8 mouse cellular contexts compared by ENCODE assay signal in genomic region chr16:93686945-93687344, GRCm38 (mm10). TPM values are rescaled to one million over a fixed set of nuclear protein-coding genes. Genes with fewer than 3 reads are reported as not detected.
DNase-seq lines count a peak whose midpoint lies in the region; ATAC-seq lines count a peak whose summit lies in the region.

No protein-coding gene starts in this region.

- WGBS in liver, embryonic 12.5 days (ENCODE audit: insufficient replicate concordance): 34% methylated on average over 5 of the region's 5 CpGs
- 43% methylated on average over 5 of the region's 5 CpGs for WGBS in liver, embryonic 11.5 days
- 49% methylated on average over 5 of the region's 5 CpGs for WGBS in heart, embryonic 16.5 days

- peaks cover 15% of the 10 kb centered on the region for H3K4me1 ChIP-seq in liver, embryonic 12.5 days
- peaks cover 11% of the 10 kb centered on the region for H3K4me1 ChIP-seq in liver, embryonic 11.5 days (replicated peaks; ENCODE audit: control insufficient read depth, insufficient read depth, low read length)
- H3K4me1 ChIP-seq in heart, embryonic 16.5 days (ENCODE audit: control insufficient read depth, insufficient read depth, low read length): peaks cover 14% of the 10 kb centered on the region

- H3K27me3 ChIP-seq in liver, embryonic 12.5 days (replicated peaks): peaks cover 52% of the 10 kb centered on the region
- H3K27me3 ChIP-seq in liver, embryonic 11.5 days (replicated peaks; ENCODE audit: control insufficient read depth, insufficient read depth, low read length): peaks cover 40% of the 10 kb centered on the region
- peaks cover 30% of the 10 kb centered on the region for H3K27me3 ChIP-seq in heart, embryonic 16.5 days (ENCODE audit: control insufficient read depth, insufficient read depth, low read length)

- H3K9me3 ChIP-seq in liver, embryonic 12.5 days (replicated peaks): peaks cover 4% of the 10 kb centered on the region
- no peaks in the 10 kb centered on the region for H3K9me3 ChIP-seq in liver, embryonic 11.5 days (ENCODE audit: control insufficient read depth, low read length)
- no peaks in the 10 kb centered on the region for H3K9me3 ChIP-seq in heart, embryonic 16.5 days (replicated peaks; ENCODE audit: control insufficient read depth, low read length)

- H3K9ac ChIP-seq in liver, embryonic 12.5 days: no peak overlapping the region
- H3K9ac ChIP-seq in liver, embryonic 11.5 days (ENCODE audit: low read depth, low read length): no peak overlapping the region
- no peak overlapping the region for H3K9ac ChIP-seq in heart, embryonic 16.5 days (ENCODE audit: low read length)

- H3K36me3 ChIP-seq in liver, embryonic 12.5 days: no peaks in the 10 kb centered on the region
- no peaks in the 10 kb centered on the region for H3K36me3 ChIP-seq in liver, embryonic 11.5 days (ENCODE audit: control insufficient read depth, insufficient read depth, low read length)
- H3K36me3 ChIP-seq in heart, embryonic 16.5 days (ENCODE audit: control insufficient read depth, insufficient read depth): no peaks in the 10 kb centered on the region

- ATAC-seq in liver, embryonic 12.5 days: no peak
- no peak for ATAC-seq in liver, embryonic 11.5 days (replicated peaks; ENCODE audit: low FRiP score)
- ATAC-seq in heart, embryonic 16.5 days (replicated peaks; ENCODE audit: extremely low read depth, insufficient read depth, low FRiP score): no peak
- peak; percentile 24 for ATAC-seq in megakaryocyte-erythroid progenitor cell, adult 5-6 weeks (replicated peaks; ENCODE audit: low FRiP score, low TSS enrichment, poor library complexity, severe bottlenecking)

- no peak overlapping the region for H3K4me3 ChIP-seq in liver, embryonic 12.5 days
- no peak overlapping the region for H3K4me3 ChIP-seq in liver, embryonic 11.5 days (ENCODE audit: low read depth, low read length)
- peak overlapping the region; percentile 21; the same call in 1 of the 2 replicates for H3K4me3 ChIP-seq in heart, embryonic 16.5 days (ENCODE audit: low read length)

- H3K4me2 ChIP-seq in liver, embryonic 12.5 days: peak overlapping the region; percentile 36
- no peak overlapping the region for H3K4me2 ChIP-seq in liver, embryonic 11.5 days
- H3K4me2 ChIP-seq in heart, embryonic 16.5 days (ENCODE audit: low read depth, low read length): peak overlapping the region; percentile 36

- DNase-seq in liver, embryonic 11.5 days (ENCODE audit: low spot score): no peak
- DNase-seq in T-cell, adult 2 months (ENCODE audit: low spot score): peak; percentile 8
- no peak for DNase-seq in layer of hippocampus, postnatal 36 days
- DNase-seq in thymus, adult 18-20 months: no peak
- DNase-seq in testis, postnatal 14 days (ENCODE audit: low spot score): no peak

- H3K27ac ChIP-seq in liver, embryonic 12.5 days: no peak overlapping the region
- no peak overlapping the region for H3K27ac ChIP-seq in liver, embryonic 11.5 days (ENCODE audit: low read depth, low read length)
- no peak overlapping the region for H3K27ac ChIP-seq in heart, embryonic 16.5 days (ENCODE audit: low read length)

RNA-seq across cellular contexts. Expression of gene Cbr3, which starts 3.9 kb away (rescaled TPM):
- polyA plus RNA-seq in liver, embryonic 12.5 days (2016; fragmentation: Nextera tagmentation; extraction: Ambion mirVana): 0.11 and 0.37 TPM in 2 replicates
- 0.16 and 0.33 TPM in 2 replicates for polyA plus RNA-seq in liver, embryonic 11.5 days (2014; fragmentation: Nextera tagmentation; extraction: Ambion mirVana)
- 0.98 and 1.0 TPM in 2 replicates for polyA plus RNA-seq in heart, embryonic 16.5 days (2015; fragmentation: Nextera tagmentation; extraction: Ambion mirVana)
- 1.5 TPM in 1 of 2 replicates, not detected in the other for total RNA-seq in megakaryocyte-erythroid progenitor cell, adult 5-6 weeks (2014; fragmentation: Nextera tagmentation)
- not detected in 2 replicates for total RNA-seq in megakaryocyte-erythroid progenitor cell, adult 5-6 weeks (2017)
- total RNA-seq in layer of hippocampus, postnatal 36 days (2021): 10 to 100 TPM; 18.2 to 19.8 TPM

RNA-seq across cellular contexts. Expression of gene Dop1b, which starts 24.8 kb away (rescaled TPM):
- polyA plus RNA-seq in liver, embryonic 12.5 days (2016; fragmentation: Nextera tagmentation; extraction: Ambion mirVana): 10.5 and 12.8 TPM in 2 replicates
- 18.1 and 19.1 TPM in 2 replicates for polyA plus RNA-seq in liver, embryonic 11.5 days (2014; fragmentation: Nextera tagmentation; extraction: Ambion mirVana)
- 8.4 and 10.3 TPM in 2 replicates for polyA plus RNA-seq in heart, embryonic 16.5 days (2015; fragmentation: Nextera tagmentation; extraction: Ambion mirVana)
- 38.8 and 63.3 TPM in 2 replicates for total RNA-seq in megakaryocyte-erythroid progenitor cell, adult 5-6 weeks (2014; fragmentation: Nextera tagmentation)
- 9.1 and 17.6 TPM in 2 replicates for total RNA-seq in megakaryocyte-erythroid progenitor cell, adult 5-6 weeks (2017)
- total RNA-seq in layer of hippocampus, postnatal 36 days (2021): 100 to 1,000 TPM; 104 to 114 TPM

RNA-seq across cellular contexts. Expression of gene Gm5678, which starts 59.0 kb away (rescaled TPM):
- not detected in 2 replicates for polyA plus RNA-seq in liver, embryonic 12.5 days (2016; fragmentation: Nextera tagmentation; extraction: Ambion mirVana)
- not detected in 2 replicates for polyA plus RNA-seq in liver, embryonic 11.5 days (2014; fragmentation: Nextera tagmentation; extraction: Ambion mirVana)
- polyA plus RNA-seq in heart, embryonic 16.5 days (2015; fragmentation: Nextera tagmentation; extraction: Ambion mirVana): not detected in 2 replicates
- not detected in 2 replicates for total RNA-seq in megakaryocyte-erythroid progenitor cell, adult 5-6 weeks (2014; fragmentation: Nextera tagmentation)
- total RNA-seq in megakaryocyte-erythroid progenitor cell, adult 5-6 weeks (2017): not detected in 2 replicates
- 1 to 10 TPM; 2.8 to 4.1 TPM for total RNA-seq in layer of hippocampus, postnatal 36 days (2021)
